Mouse (Mus musculus) neural tube, embryonic 10.5 days (tissue): ENCODE data around the gene Rps11.
A peak's percentile ranks its signal among the peaks of the same experiment; 100 is the strongest.

ENCODE experiments used
- DNase-seq: peaks from one replicate; pipeline ENCODE4 v3.0.0-alpha.2; 2017; ENCODE audit warnings: low spot score; ENCODE audit errors: extremely low spot score

Gene Rps11

GRCm38 (mm10) chr7:45133446-45134159 is 9.4 kb upstream of the Rps11 start:
- no peak for DNase-seq

- DNase-seq = no peak
These were observed 7.6 kb upstream of the Rps11 start for GRCm38 (mm10) chr7:45131850-45132249.

- DNase-seq = no peak
These were observed 5.7 kb upstream of the Rps11 start for GRCm38 (mm10) chr7:45129776-45130512.

- DNase-seq = no peak
These were observed 5.1 kb upstream of the Rps11 start for GRCm38 (mm10) chr7:45129318-45129717.

GRCm38 (mm10) chr7:45128624-45129246 is 4.5 kb upstream of the Rps11 start, which contains the start of gene Rpl13a:
Gene Rpl13a (minus strand): TSS chr7:45128761.
- DNase-seq = peak; percentile 96

GRCm38 (mm10) chr7:45127700-45128224 is 3.5 kb upstream of the Rps11 start:
- DNase-seq = no peak

GRCm38 (mm10) chr7:45126844-45127699 is 2.8 kb upstream of the Rps11 start:
- peak; percentile 47 for DNase-seq

- DNase-seq = no peak
These were observed 2.1 kb upstream of the Rps11 start for GRCm38 (mm10) chr7:45126147-45126843.

GRCm38 (mm10) chr7:45125649-45126048 is 1.4 kb upstream of the Rps11 start:
- peak; percentile 44 for DNase-seq

- DNase-seq = peak; percentile 64
These were observed 933 bp upstream of the Rps11 start for GRCm38 (mm10) chr7:45125144-45125600.

GRCm38 (mm10) chr7:45123186-45123570 is 1.1 kb downstream of the Rps11 start:
- DNase-seq = no peak

- DNase-seq = no peak
These were observed 1.6 kb downstream of the Rps11 start for GRCm38 (mm10) chr7:45122561-45123185.

GRCm38 (mm10) chr7:45121966-45122365 is 2.3 kb downstream of the Rps11 start:
- no peak for DNase-seq

- no peak for DNase-seq
These were observed 2.8 kb downstream of the Rps11 start for GRCm38 (mm10) chr7:45121404-45121803.

GRCm38 (mm10) chr7:45119780-45120709 is 4.2 kb downstream of the Rps11 start:
- DNase-seq = no peak

GRCm38 (mm10) chr7:45118336-45118735 is 5.9 kb downstream of the Rps11 start:
- DNase-seq = no peak

- no peak for DNase-seq
These were observed 6.7 kb downstream of the Rps11 start for GRCm38 (mm10) chr7:45117566-45117965.

GRCm38 (mm10) chr7:45113476-45113875 is 10.8 kb downstream of the Rps11 start:
- no peak for DNase-seq

- no peak for DNase-seq
These were observed 11.7 kb downstream of the Rps11 start for GRCm38 (mm10) chr7:45112529-45112928.
